Mouse (Mus musculus) gastrocnemius, postnatal 25 days (tissue): ENCODE results near the gene Pofut2. TPM values are rescaled to one million over a fixed set of nuclear protein-coding genes. Genes with fewer than 3 reads are reported as not detected.

Source experiments
- DNase-seq: peaks from one replicate; pipeline ENCODE4 v3.0.0; 2022
- total RNA-seq, 2 experiments: library from RNA; stranded (reverse); gene quantifications; 1 replicate in 1 of 2; 2 replicates in 1 of 2; pipeline ENCODE4 v1.2.3; 2021

The Pofut2 gene
- total RNA-seq, 2 experiments from 2014 or later = 24.2 TPM

DNA sequence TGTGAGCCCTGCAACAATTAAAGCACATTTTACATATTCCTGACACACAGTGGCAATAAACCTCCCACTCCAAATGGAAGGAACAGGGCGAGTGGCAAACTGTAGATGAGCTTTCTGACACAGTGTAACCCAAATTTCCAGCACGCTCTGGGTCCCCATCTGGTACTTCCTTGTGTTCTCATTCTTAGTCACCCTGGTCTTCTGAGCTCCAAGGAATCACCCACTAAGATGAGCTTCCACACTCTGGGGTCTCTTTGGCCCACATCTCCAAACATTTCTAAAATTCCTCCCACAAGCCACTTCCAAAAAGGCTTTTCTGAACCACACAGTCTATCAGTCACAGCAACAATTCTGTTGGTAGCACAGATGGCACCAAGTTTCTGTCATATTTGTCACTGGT is 56.7 kb downstream of the Pofut2 start:
- no peak for DNase-seq

Other genes with a start within 250 kb of the Pofut2 start
- 1 to 10 TPM; 5.3 to 5.7 TPM for gene Slc19a1, start 227.0 kb upstream of the Pofut2 start, total RNA-seq
- 10 to 100 TPM in 1 of 2 experiments, 1 to 10 TPM in 1; 9.0 to 12.9 TPM for gene Col18a1, start 92.7 kb upstream of the Pofut2 start, total RNA-seq
- 1 to 10 TPM; 7.1 to 9.3 TPM for gene Adarb1, start 159.1 kb downstream of the Pofut2 start, total RNA-seq